Mouse (Mus musculus) testis, adult 2 months (tissue): Measurements from ENCODE around the gene Ptpre.

Source experiments
- CTCF ChIP-seq: fragments of 200-500 bp; IDR thresholded peaks from 2 replicates; pipeline ENCODE4 v1.5.1; 2012; ENCODE audit warnings: low read depth, mild to moderate bottlenecking, inconsistent platforms, low read length, moderate library complexity; ENCODE audit not compliant: control insufficient read depth, insufficient read depth, insufficient replicate concordance
- POLR2A ChIP-seq: fragments of 200-500 bp; IDR thresholded peaks from 2 replicates; pipeline ENCODE4 v1.6.1; 2012; ENCODE audit warnings: low read depth, mild to moderate bottlenecking, inconsistent platforms, low read length, moderate library complexity; ENCODE audit not compliant: control insufficient read depth

- TF ChIP-seq CTCF: no peak
- TF ChIP-seq POLR2A: no peak
These were observed 129.0 kb downstream of the Ptpre start for GRCm38 (mm10) chr7:135666314-135666713.
